Mouse (Mus musculus) B cell, adult (primary cell): ENCODE results near the gene Cxcl1. TPM values are rescaled to one million over a fixed set of nuclear protein-coding genes. Genes with fewer than 3 reads are reported as not detected.

ENCODE experiments used
- total RNA-seq: library from RNA; stranded (reverse); gene quantifications from 4 replicates; pipeline ENCODE4 v1.2.4, GENCODE M21; 2023; ENCODE audit not compliant: inconsistent age

Cxcl1 gene
- not detected in 4 replicates for total RNA-seq

DNA sequence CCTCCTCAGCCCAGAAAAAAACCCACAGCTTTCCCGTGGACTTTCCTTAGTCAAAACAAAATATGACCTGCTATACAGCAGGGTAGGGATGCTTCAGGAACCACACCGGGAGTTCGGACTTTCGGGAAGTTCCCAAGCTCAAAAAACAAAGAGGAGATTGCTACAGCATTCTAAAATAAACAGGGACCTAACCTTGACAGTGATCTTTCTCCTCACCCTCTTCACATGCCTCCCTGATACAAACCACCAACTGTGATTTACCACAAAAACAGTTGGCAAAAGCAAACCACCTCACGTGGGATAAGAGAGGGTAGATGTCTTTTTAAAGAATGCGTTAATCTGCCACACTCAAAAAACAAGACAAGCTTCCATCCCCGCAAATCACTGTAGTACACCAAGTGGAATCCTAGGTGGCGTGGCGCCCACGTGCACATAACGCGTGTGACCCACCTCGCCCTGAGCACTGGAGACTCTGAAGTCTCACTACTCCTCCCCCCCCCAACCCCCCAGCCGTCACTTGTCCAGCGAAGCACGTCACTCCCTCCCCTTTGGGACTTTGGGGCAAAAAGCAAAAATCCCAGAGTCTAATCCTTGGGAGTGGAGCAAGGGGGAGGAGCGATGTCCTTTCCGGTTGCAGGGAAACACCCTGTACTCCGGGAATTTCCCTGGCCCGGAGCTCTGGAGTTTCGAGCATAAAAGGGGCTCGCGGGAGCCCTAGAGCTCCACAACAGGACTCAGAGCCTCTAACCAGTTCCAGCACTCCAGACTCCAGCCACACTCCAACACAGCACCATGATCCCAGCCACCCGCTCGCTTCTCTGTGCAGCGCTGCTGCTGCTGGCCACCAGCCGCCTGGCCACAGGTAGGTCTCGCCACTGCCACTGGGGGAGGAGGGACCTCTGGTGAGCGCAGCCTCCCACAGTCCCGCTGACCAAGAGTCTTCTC lies at the start of gene Cxcl1:
Gene Cxcl1 (plus strand): TSS at position 723 of the 945 bp plus-strand sequence.

DNA sequence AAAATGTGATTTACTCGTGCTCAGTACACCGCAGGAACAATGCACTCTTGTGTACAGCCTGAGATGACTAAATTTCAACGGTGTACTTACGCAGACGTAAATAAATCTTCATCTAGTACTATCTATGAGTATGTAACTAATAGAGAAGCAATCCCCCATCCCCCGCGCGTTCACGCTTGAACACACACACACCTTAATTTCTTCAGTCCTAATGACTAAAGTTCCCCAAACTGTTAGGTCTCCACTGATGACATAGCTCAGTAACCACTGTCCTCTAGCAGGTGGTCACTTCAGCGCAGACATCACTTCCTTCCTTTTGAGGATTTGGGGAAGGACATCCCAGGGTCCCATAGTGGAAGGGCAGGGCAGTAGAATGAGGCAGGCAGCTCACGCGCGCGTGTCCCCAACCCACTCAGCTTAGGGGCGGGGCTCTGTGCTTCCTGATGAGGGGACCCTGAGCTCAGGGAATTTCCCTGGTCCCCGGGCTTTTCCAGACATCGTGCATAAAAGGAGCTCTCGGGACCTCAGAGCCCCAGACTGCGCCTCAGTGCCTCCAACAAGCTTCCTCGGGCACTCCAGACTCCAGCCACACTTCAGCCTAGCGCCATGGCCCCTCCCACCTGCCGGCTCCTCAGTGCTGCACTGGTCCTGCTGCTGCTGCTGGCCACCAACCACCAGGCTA lies 12.4 kb downstream of the Cxcl1 start, which contains the start of gene Cxcl2:
Gene Cxcl2 (plus strand): TSS at position 533 of the 682 bp plus-strand sequence.

DNA sequence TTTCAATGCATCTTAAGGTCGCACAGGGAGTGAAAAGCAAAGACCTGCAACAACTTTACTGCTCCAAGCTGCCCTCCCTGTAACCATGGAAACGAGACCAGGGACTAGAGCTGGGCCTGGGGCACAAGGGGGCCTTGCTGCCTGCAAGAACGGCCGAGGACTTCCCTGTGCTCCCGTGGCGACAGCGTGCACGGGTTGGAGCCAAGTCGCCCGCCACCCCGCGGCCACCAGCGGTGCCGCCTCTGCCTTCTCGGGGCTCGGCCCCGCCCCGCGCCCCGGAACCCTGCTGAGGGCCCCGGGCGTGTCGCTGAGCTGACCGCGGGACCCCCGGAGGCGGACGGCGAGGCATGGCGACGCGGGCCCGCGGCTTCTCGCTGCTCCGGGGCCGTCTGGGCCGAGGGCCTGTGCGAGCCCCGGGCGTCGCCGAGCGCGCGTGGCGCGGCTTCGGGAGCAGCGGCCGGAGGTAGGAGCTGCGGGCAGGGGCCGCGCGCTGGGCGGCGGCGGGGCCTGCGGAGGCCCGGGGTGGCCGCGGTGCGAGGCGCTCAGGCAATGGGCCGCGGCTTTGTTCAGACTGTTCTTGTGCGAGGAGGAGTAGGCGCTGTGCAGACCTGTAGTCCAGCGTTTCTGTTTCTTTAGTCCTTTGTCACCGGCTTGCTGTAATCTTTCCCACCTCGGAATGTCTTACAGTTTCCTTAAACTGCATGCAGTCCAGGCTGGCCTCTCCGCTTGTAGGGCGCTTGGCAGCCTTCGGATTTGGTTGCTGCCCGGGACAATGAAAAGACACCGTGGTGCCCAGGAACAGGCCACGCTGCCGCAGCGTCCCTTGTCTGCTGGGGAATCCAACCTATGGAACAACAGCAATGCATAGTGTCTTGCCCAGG lies 40.2 kb downstream of the Cxcl1 start, which contains the start of gene Mthfd2l:
Gene Mthfd2l (plus strand): TSS at position 147 of the 881 bp plus-strand sequence.

Other genes starting within 250 kb of the Cxcl1 start
- gene Cxcl5, start 131.9 kb upstream of the Cxcl1 start, total RNA-seq = not detected in 4 replicates
- gene Ppbp, start 122.7 kb upstream of the Cxcl1 start, total RNA-seq = 2.0 to 2.9 TPM (median 2.7 TPM) in 4 replicates
- gene Pf4, start 118.8 kb upstream of the Cxcl1 start, total RNA-seq = 1.8 to 4.0 TPM in 2 of 4 replicates, not detected in the others
- gene Cxcl3, start 105.1 kb upstream of the Cxcl1 start, total RNA-seq = not detected in 4 replicates
- not detected in 4 replicates for gene Cxcl15, start 96.7 kb upstream of the Cxcl1 start, total RNA-seq
- gene Cxcl2, start 12.6 kb downstream of the Cxcl1 start, total RNA-seq = 0.48 to 0.67 TPM (median 0.55 TPM) in 3 of 4 replicates, not detected in the other
- gene Mthfd2l, start 39.9 kb downstream of the Cxcl1 start, total RNA-seq = 1.5 to 4.2 TPM (median 2.2 TPM) in 4 replicates
- not detected in 4 replicates for gene Epgn, start 136.2 kb downstream of the Cxcl1 start, total RNA-seq
- not detected in 4 replicates for gene Ereg, start 183.4 kb downstream of the Cxcl1 start, total RNA-seq
- 1.1 to 1.7 TPM (median 1.2 TPM) in 4 replicates for gene Areg, start 248.4 kb downstream of the Cxcl1 start, total RNA-seq